Mouse (Mus musculus) cerebellum, adult 2 months (tissue): ENCODE measurements around the gene Slc17a8.

Experiments used
- CTCF ChIP-seq: fragments of 200-500 bp; IDR thresholded peaks from 2 replicates; pipeline ENCODE4 v1.5.1; 2011; ENCODE audit warnings: low read depth, mild to moderate bottlenecking, control low read depth, low read length, moderate library complexity, borderline replicate concordance; ENCODE audit not compliant: insufficient read depth
- POLR2A ChIP-seq: fragments of 200-500 bp; IDR thresholded peaks from 2 replicates; pipeline ENCODE4 v1.6.1; 2011; ENCODE audit warnings: low read length, control low read depth, borderline replicate concordance; ENCODE audit not compliant: insufficient read depth

DNA sequence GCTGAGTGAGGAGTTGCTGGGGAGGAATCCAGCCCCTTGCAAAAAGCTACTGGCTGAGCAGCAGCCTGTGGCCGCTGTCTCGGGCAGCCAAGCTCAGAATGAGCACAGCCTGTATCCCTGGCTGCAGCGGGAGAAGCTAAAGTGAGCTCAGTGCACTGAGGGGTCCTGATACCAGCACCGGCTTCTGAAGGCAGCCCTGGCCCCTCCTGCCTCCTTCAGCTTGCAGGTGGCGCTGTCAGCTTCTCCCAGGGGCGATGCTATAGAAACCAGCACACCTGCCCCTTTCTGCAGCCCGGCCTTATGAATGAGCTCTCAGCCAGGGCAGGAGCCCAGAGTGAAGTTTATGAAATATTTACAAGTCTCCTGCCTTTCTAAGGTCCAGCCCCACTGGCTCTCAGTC, at the start of gene Slc17a8:
- TF ChIP-seq CTCF (no peak), POLR2A (no peak)
